Mouse (Mus musculus): ENCODE results near the gene Kcnrg.
A peak's percentile ranks its signal among the peaks of the same experiment; 100 is the strongest.
"Not testable (repeated sequence)": the region's sequence is repeated elsewhere in the genome, so short reads cannot be mapped to it uniquely, and the experiment has no call there.

Gene Kcnrg

GRCm38 (mm10) chr14:61607157-61607556 is at the start of gene Kcnrg:
Kcnrg (plus strand) TSS chr14:61607457.
- DNase-seq = no peak

DNA sequence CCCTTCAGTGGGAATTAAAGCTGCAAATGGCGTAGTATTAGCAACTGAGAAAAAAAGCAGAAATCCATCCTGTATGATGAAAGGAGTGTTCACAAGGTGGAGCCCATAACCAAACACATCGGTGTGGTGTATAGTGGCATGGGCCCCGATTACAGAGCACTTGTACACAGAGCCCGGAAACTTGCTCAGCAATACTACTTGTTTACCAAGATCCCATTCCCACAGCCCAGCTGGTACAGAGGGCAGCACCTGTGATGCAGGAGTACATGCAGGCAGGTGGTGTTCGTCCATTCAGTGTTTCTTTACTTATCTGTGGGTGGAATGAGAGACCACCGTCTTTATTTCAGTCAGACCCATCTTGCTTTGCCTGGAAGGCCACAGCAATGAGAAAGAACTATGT is 48.4 kb upstream of the Kcnrg start:
- DNase-seq = no peak

DNA sequence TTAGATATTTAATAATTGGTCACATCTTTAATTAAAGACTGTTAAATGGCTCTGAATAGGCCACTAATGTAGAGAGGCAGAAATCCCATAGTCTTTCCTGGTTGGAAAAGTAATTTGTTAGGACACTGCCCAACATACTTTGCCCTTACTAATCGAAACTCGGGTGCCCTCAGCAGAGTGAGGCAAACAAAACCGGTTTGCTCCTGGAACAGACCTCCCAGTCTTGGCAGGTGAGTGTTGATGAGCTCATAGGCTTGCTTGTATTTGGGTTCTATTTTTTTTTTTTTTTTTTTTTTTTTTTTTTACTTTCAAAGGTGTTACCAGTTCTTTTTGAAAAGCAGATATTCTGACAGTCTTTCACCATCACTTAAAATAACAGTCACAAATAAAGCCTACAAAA is 47.4 kb upstream of the Kcnrg start:
- DNase-seq = no peak

DNA sequence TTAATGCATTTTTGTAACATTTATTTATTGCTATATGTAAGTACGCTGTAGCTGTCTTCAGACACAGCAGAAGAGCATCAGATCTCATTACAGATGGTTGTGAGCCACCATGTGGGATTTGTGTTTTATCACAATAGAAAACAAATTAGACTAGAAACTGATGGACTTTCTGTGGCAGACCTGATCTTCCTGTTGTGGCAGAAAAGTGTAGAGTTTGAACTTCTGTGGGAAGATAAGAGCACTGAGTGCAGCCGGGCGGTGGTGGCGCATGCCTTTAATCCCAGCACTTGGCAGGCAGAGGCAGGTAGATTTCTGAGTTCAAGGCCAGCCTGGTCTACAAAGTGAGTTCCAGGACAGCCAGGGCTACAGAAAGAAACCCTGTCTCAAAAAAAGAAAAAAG is 41.0 kb upstream of the Kcnrg start:
- not testable (repeated sequence) for DNase-seq

DNA sequence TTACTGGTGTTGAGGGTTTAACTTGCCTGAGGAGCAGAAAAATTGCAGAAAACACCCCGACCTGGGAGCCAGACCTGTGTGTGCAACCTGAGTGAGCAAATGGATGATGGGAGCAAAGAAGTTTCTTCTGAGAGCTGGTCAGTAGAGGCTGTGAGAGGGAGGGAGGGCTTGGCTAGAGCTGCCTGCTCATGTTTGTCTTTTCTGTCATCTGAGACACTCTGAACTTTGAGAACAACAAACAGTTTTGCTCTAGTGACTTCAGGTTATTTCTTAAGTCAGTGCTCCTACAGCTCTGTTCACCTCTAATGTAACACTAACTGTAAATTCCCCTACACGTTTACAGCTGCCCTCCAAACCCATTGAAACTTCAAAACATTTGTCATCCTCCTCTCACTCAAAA is 37.9 kb upstream of the Kcnrg start:
- DNase-seq = no peak

DNA sequence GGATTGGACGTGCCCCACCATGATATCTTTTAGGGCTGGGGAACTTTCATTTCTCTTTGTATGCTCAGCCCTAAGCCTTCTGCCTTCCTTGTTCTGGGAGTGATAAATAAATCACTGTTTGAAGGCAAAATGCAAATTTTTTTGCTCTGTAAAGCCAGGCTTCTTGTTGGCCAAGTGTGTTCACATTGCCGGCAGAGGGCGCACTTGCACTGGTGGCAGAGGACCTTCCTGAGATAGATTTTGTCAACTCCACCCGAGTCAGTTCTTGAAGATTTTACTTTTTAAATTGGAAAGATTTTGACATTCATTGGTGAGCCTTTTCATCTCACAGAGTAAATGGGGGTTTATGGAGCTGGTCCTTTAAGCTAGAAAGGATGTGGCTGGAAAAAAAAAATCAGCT is 35.9 kb upstream of the Kcnrg start:
- peak; percentile 94 to 96 for DNase-seq

- no peak for DNase-seq
Measured at GRCm38 (mm10) chr14:61572131-61572530, 35.1 kb upstream of the Kcnrg start.

GRCm38 (mm10) chr14:61575066-61575465 is 32.2 kb upstream of the Kcnrg start:
- DNase-seq = no peak

DNA sequence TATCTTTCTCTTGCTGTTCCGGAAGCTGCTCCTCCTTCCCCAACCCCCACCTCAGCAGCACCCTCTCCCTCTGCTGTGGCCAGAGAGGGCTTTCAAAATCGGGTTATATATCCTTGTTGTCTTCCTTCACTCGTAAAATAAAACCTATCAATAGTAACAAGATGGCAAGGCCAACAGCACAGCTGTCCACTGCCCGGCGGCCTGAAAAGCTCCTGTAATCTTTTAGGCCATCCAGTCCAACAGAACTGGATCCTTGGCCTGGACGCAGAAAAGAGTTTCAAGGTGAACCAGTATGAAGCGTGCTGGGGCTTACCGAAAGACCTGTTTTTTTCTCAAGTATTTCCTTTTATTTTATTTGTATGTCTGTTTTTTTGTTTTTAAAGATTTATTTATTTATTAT is 31.3 kb upstream of the Kcnrg start:
- DNase-seq = no peak

GRCm38 (mm10) chr14:61589288-61590065 is 17.8 kb upstream of the Kcnrg start:
- DNase-seq = no peak

GRCm38 (mm10) chr14:61596719-61597426 is 10.4 kb upstream of the Kcnrg start:
- DNase-seq = no peak

DNA sequence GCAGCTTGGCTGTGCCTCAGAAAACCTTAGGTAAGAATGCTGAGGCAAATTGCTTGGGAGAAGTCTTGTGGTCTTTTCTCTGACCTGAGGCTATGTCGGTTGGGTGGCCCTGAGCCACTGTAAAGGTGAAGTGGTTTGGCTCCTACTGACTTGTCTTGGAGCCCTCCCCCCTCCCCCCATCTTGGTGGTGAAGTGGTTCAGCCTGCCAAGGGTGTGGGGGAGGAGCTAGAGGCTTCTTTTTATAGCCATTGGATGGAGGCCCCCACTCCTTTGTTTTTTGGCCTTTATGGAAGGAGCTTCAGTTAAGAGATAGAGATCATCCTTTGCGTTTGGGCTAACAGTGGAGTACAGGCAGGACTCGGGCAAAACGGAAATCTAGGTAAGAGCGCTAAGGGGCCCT is 9.3 kb upstream of the Kcnrg start, which contains the start of gene Trim13:
Gene Trim13 (plus strand): TSS at position 280 of the 400 bp plus-strand sequence.
- peak in 1 of 2 experiments; percentile 19 for DNase-seq

GRCm38 (mm10) chr14:61599057-61599806 is 8.0 kb upstream of the Kcnrg start:
- DNase-seq = peak; percentile 93 to 96

- DNase-seq = no peak
Measured at GRCm38 (mm10) chr14:61601348-61601747, 5.9 kb upstream of the Kcnrg start.

GRCm38 (mm10) chr14:61603069-61603755 is 4.0 kb upstream of the Kcnrg start:
- no peak for DNase-seq

GRCm38 (mm10) chr14:61604081-61604480 is 3.2 kb upstream of the Kcnrg start:
- no peak for DNase-seq

DNA sequence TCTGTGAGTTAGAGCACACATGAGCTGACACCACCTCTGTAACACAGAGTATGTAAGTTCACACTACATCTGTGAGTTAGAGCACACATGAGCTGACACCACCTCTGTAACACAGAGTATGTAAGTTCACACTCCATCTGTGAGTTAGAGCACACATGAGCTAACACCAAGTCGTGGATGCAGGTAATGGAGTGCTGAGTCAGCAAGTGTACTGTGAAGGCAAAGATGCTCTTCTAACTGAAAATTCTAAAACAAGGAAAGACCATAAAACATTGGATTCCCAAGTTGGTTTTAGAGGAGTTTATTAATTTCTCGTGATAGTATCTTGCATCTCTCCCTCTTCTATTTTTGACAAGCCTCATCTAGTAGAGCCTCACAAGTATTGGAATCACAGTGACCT is 1.2 kb upstream of the Kcnrg start:
- DNase-seq = not testable (repeated sequence)

DNA sequence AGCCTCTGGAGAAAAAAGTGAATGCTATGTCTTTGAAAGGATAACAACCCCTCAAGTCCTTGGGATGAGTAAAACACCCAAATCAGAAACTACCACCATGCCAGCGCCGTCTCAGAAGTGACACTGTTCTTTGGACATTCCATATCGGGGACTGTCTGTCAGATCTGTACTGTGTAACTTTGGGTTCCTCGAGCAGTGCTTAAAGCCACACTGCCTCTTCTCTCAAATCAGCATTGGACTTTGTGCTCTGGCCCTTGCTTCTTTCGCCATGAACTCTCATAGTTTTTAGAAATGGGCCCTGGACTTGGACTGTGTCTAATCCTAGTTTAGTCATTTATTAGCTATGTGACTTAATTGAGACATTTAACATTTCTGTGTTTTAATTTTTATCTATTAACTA is 4.5 kb downstream of the Kcnrg start:
- no peak for DNase-seq

DNA sequence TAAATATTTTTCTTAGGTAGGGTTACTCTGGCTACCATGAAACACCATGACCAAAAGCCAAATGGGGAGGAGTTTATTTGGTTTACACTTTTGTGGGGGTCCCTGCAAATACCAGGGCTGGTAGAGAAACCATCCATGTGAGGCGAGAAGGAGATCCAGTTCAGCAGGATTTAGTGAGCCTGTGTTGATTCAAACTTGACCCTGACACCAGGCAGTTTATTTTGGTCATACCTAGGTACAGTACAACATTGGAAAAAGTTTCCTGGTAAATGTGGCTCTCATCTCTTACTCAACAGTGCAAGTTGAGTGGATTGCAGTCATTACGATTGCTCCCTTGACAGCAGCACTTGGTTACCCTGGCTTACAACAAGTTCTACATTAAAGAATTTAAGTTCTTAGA is 6.1 kb downstream of the Kcnrg start:
- DNase-seq = no peak

- DNase-seq = no peak
Measured at GRCm38 (mm10) chr14:61620371-61620770, 13.1 kb downstream of the Kcnrg start.

- DNase-seq = no peak
Measured at GRCm38 (mm10) chr14:61635969-61636368, 28.7 kb downstream of the Kcnrg start.

GRCm38 (mm10) chr14:61642668-61643067 is 35.4 kb downstream of the Kcnrg start:
- DNase-seq = no peak

GRCm38 (mm10) chr14:61645547-61645946 is 38.3 kb downstream of the Kcnrg start:
- no peak for DNase-seq

All from cerebellum, postnatal 10 days (tissue).